Mouse (Mus musculus): Measurements from ENCODE around the gene Ttc41.
A peak's percentile ranks its signal among the peaks of the same experiment; 100 is the strongest.
"Not testable (repeated sequence)": the region's sequence is repeated elsewhere in the genome, so short reads cannot be mapped to it uniquely, and the experiment has no call there.

- TF ChIP-seq CTCF (IDR thresholded peaks at IDR 0.05; ENCODE audit: low read depth), result not testable (repeated sequence)
- peak; percentile 46; the same call in 1 of the 2 replicates for TF ChIP-seq EP300 (IDR thresholded peaks at IDR 0.05; ENCODE audit: low read depth)
Observed at GRCm38 (mm10) chr10:86685179-86686016, 20.2 kb upstream of the Ttc41 start.

Data from liver, postnatal 0 days (tissue).